Mouse (Mus musculus): ENCODE results near the gene Eif4e3. TPM values are rescaled to one million over a fixed set of nuclear protein-coding genes. Genes with fewer than 3 reads are reported as not detected.

Eif4e3 gene
- polyA plus RNA-seq, 1 experiment, result 1.9 TPM

DNA sequence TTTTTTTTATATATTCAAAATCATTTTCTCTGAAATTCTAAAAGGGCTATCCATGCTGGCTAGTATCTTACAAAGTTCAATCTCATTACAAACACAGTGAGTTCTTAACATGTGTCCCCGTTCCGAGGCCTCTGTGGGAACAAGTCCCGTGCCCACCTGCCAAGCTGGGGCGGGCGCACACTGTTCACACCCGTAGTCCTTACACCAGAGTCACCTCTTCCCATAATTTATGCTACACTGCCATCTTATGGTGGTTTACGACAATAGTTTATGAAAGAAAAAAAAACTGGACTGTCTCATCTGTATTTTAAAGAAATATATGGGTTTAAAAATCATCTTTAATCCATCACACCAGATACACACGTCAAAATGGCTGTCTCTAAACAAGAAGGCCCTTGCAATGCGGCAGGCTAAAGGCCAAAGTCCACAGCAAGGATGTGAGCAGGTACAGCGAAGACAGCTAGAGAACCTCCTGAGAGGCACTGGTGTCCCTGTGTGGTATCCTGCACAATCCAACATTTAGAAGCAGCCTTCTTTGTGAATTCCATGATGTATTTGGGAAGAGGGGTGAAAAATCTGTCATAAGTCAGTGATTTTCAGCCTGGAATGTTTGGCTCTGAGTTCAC lies 66.3 kb downstream of the Eif4e3 start:
- Histone ChIP-seq H3K27me3 (ENCODE audit: control insufficient read depth, insufficient read depth, low read length) (no peaks in the 10 kb centered on the region), H3K4me3 (ENCODE audit: control insufficient read depth, low read depth, low read length) (no peak overlapping the region), H3K4me1 (ENCODE audit: control insufficient read depth, insufficient read depth, low read length) (no peaks in the 10 kb centered on the region), H3K36me3 (ENCODE audit: control insufficient read depth, insufficient read depth, low read length) (no peaks in the 10 kb centered on the region), H3K27ac (ENCODE audit: control insufficient read depth, insufficient read depth, low read depth, low read length) (no peak overlapping the region)
- TF ChIP-seq POLR2A (IDR thresholded peaks at IDR 0.05; ENCODE audit: control insufficient read depth, low read depth, low read length) (no peak), CTCF (IDR thresholded peaks at IDR 0.05; ENCODE audit: control insufficient read depth, insufficient read depth, insufficient replicate concordance, low read depth, low read length) (no peak)

DNA sequence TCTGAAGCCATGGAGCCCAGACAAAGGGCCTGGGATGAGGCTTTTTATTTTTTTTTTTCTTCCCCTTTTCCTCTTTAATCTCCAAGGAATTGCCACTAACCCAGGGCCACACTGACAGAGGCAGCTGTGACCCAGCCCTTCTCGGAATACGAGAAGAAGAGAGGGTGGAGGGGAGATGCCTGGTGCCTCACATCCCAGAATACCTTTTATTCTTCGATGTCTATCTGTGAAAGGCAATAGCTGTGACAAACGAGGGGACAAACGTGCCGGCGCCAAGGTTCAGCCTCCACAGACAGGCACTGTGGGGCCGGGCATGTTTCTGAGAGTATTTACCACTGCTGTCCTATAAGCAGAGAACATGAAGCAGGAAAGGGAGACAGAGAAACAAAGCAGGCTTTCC lies 66.9 kb downstream of the Eif4e3 start:
- H3K27ac ChIP-seq (ENCODE audit: control insufficient read depth, insufficient read depth, low read depth, low read length), result no peak overlapping the region
- H3K27me3 ChIP-seq (ENCODE audit: control insufficient read depth, insufficient read depth, low read length), result no peaks in the 10 kb centered on the region
- no peaks in the 10 kb centered on the region for H3K36me3 ChIP-seq (ENCODE audit: control insufficient read depth, insufficient read depth, low read length)
- H3K4me1 ChIP-seq (ENCODE audit: control insufficient read depth, insufficient read depth, low read length), result no peaks in the 10 kb centered on the region
- H3K4me3 ChIP-seq (ENCODE audit: control insufficient read depth, low read depth, low read length), result no peak overlapping the region
- TF ChIP-seq CTCF (IDR thresholded peaks at IDR 0.05; ENCODE audit: control insufficient read depth, insufficient read depth, insufficient replicate concordance, low read depth, low read length) (no peak), POLR2A (IDR thresholded peaks at IDR 0.05; ENCODE audit: control insufficient read depth, low read depth, low read length) (no peak)

DNA sequence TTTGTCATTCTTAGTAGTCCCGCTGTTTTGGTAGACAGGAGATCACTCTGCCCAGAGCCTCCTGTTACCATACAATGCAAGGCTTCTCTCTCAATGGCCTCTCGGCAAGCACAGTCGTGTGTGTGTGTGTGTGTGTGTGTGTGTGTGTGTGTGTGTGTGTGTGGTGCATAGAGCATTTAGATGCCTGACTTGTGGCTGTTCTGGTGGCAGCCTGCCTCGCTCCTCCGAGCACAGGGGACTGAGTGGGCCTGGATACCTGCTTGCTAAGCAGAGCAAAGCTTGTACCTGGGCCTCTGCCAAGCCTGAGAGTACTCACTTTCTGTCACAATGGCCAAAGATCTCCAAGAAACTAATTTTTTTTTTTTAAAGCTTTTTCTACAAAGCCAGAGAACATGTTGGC lies 67.3 kb downstream of the Eif4e3 start:
- no peak for TF ChIP-seq CTCF (IDR thresholded peaks at IDR 0.05; ENCODE audit: control insufficient read depth, insufficient read depth, insufficient replicate concordance, low read depth, low read length)
- no peak for TF ChIP-seq POLR2A (IDR thresholded peaks at IDR 0.05; ENCODE audit: control insufficient read depth, low read depth, low read length)
- Histone ChIP-seq H3K4me1 (ENCODE audit: control insufficient read depth, insufficient read depth, low read length) (no peaks in the 10 kb centered on the region), H3K36me3 (ENCODE audit: control insufficient read depth, insufficient read depth, low read length) (no peaks in the 10 kb centered on the region), H3K4me3 (ENCODE audit: control insufficient read depth, low read depth, low read length) (no peak overlapping the region), H3K27ac (ENCODE audit: control insufficient read depth, insufficient read depth, low read depth, low read length) (no peak overlapping the region), H3K27me3 (ENCODE audit: control insufficient read depth, insufficient read depth, low read length) (no peaks in the 10 kb centered on the region)

DNA sequence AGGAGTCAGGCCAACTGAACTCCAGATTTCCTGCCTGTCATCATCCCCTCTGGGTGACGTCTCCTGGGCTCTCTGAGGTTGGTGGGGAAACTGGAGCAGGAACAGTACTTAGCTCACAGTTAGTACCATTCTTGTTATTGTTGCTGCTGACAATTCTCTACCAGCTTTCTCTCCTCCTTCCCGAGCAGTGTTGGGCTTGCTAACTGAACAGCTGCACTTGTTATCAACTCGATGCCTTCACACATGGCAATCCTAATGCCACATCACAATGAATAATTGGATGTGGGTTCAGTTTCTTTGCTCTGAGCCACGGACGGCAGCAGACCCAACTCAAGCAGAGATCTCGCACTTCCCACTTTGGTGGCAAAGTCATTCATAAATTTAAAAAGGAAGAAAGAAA lies 89.5 kb downstream of the Eif4e3 start:
- Histone ChIP-seq H3K4me3 (ENCODE audit: control insufficient read depth, low read depth, low read length) (no peak overlapping the region), H3K27ac (ENCODE audit: control insufficient read depth, insufficient read depth, low read depth, low read length) (no peak overlapping the region), H3K4me1 (ENCODE audit: control insufficient read depth, insufficient read depth, low read length) (no peaks in the 10 kb centered on the region), H3K27me3 (ENCODE audit: control insufficient read depth, insufficient read depth, low read length) (no peaks in the 10 kb centered on the region), H3K36me3 (ENCODE audit: control insufficient read depth, insufficient read depth, low read length) (no peaks in the 10 kb centered on the region)
- TF ChIP-seq POLR2A (IDR thresholded peaks at IDR 0.05; ENCODE audit: control insufficient read depth, low read depth, low read length) (no peak), CTCF (IDR thresholded peaks at IDR 0.05; ENCODE audit: control insufficient read depth, insufficient read depth, insufficient replicate concordance, low read depth, low read length) (no peak)

DNA sequence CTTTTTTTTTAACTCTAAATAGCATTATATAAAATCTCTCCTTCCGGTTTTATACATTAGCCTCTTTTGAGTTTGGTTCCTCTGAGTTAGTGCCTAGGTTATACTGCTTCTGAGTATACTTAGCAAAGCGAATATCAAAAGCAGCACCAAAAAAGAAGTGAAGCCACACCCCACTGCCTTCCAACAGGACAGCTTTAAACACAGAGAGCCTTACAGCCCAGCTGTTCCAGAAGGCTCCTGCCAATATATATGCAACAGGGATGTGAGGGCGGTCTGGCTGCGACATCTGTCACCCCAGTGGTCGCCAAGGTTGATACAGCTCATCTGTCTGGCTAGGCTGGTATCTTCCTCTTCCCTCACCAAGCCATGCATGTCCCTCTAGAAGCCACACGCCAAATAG lies 90.9 kb downstream of the Eif4e3 start:
- Histone ChIP-seq H3K4me3 (ENCODE audit: control insufficient read depth, low read depth, low read length) (no peak overlapping the region), H3K27ac (ENCODE audit: control insufficient read depth, insufficient read depth, low read depth, low read length) (no peak overlapping the region), H3K36me3 (ENCODE audit: control insufficient read depth, insufficient read depth, low read length) (no peaks in the 10 kb centered on the region), H3K27me3 (ENCODE audit: control insufficient read depth, insufficient read depth, low read length) (no peaks in the 10 kb centered on the region), H3K4me1 (ENCODE audit: control insufficient read depth, insufficient read depth, low read length) (no peaks in the 10 kb centered on the region)
- TF ChIP-seq POLR2A (IDR thresholded peaks at IDR 0.05; ENCODE audit: control insufficient read depth, low read depth, low read length) (no peak), CTCF (IDR thresholded peaks at IDR 0.05; ENCODE audit: control insufficient read depth, insufficient read depth, insufficient replicate concordance, low read depth, low read length) (no peak)

Other genes starting within 250 kb of the Eif4e3 start
- 34.8 and 36.3 TPM in 2 replicates for gene Foxp1, start 144.1 kb downstream of the Eif4e3 start, polyA plus RNA-seq (2012; rRNA removed)
- gene Gm20696, start within 50 bp of the Eif4e3 start, polyA plus RNA-seq (2012; rRNA removed), result 0.02 and 0.12 TPM in 2 replicates
- gene Gpr27, start 25.9 kb upstream of the Eif4e3 start, polyA plus RNA-seq (2012; rRNA removed), result 0.14 and 0.19 TPM in 2 replicates
- gene Prok2, start 59.6 kb upstream of the Eif4e3 start, polyA plus RNA-seq (2012; rRNA removed), result 29.5 and 33.4 TPM in 2 replicates

Measured in testis, adult 2 months (tissue).